Mouse (Mus musculus): Measurements from ENCODE around the gene Cacng6. TPM values are rescaled to one million over a fixed set of nuclear protein-coding genes. Genes with fewer than 3 reads are reported as not detected.

Cacng6 gene
- total and polyA plus RNA-seq, 3 experiments: 0.08 TPM; not detected in 2

DNA sequence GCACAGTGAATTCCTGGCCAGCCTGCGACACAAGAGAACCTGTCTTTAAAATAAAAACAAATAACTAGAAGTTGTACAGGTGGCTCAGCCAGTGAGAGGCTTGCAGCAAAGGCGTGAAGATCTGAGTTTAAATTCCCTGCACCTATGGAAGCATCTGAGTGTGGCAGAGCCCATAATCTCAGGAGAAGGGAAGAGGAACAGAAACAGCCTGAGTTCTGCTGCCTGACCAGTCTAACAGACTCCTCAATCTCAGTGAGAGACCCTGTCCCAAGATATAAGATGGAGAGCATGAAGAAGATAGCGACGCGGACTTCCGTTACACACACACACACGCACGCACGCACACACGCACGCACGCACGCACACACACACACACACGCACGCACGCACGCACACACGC is 36.2 kb upstream of the Cacng6 start:
- TF ChIP-seq KAT2A (conservative IDR thresholded peaks at IDR 0.05; ENCODE audit: low read depth, low read length) (no peak), NRF1 (IDR thresholded peaks at IDR 0.05; ENCODE audit: insufficient read depth, low read depth, low read length, poor library complexity, severe bottlenecking) (no peak), CTCF (IDR thresholded peaks at IDR 0.05 in 2 of 3, conservative IDR thresholded peaks at IDR 0.05 in 1 of 3; ENCODE audit: control insufficient read depth in 1 of 3, insufficient read depth in 1 of 3, low read depth in 2 of 3, low read length in 3 of 3, poor library complexity in 1 of 3, severe bottlenecking in 1 of 3) (no peak), NELFE (IDR thresholded peaks at IDR 0.05; ENCODE audit: low read depth, low read length) (no peak)
- H3K9me3 ChIP-seq (replicated peaks; ENCODE audit: insufficient read depth, low read length): no peaks in the 10 kb centered on the region
- H3K9ac ChIP-seq (ENCODE audit: control insufficient read depth, low read depth, low read length, poor library complexity, severe bottlenecking): no peak overlapping the region
- no peaks in the 10 kb centered on the region for H3K27me3 ChIP-seq (ENCODE audit: control insufficient read depth in 1 of 2, insufficient read depth in 2 of 2, low read length in 2 of 2)
- no peak overlapping the region for H3K4me3 ChIP-seq (ENCODE audit: control insufficient read depth in 1 of 2, insufficient read depth in 1 of 2, low read depth in 2 of 2, low read length in 2 of 2)
- H3K4me1 ChIP-seq (ENCODE audit: control insufficient read depth in 1 of 2, insufficient read depth in 2 of 2, low read length in 2 of 2): peaks cover 0 to 21% of the 10 kb centered on the region in 2 experiments; a peak in 3 of 4 replicates
- peaks cover 16% of the 10 kb centered on the region for H3K79me2 ChIP-seq (ENCODE audit: control insufficient read depth, insufficient read depth, low read length, poor library complexity)
- no peak for DNase-seq (ENCODE audit: low read depth, low spot score)
- H3K36me3 ChIP-seq (ENCODE audit: control insufficient read depth in 1 of 2, insufficient read depth in 2 of 2, low read length in 2 of 2): peaks cover 4 to 23% of the 10 kb centered on the region in 2 experiments
- no peak overlapping the region for H3K27ac ChIP-seq (ENCODE audit: control insufficient read depth, low read depth, low read length)

- Histone ChIP-seq H3K9me3 (replicated peaks; ENCODE audit: insufficient read depth, low read length) (no peaks in the 10 kb centered on the region), H3K79me2 (ENCODE audit: control insufficient read depth, insufficient read depth, low read length, poor library complexity) (peaks cover 16% of the 10 kb centered on the region), H3K4me1 (ENCODE audit: control insufficient read depth in 1 of 2, insufficient read depth in 2 of 2, low read length in 2 of 2) (peaks cover 0 to 21% of the 10 kb centered on the region in 2 experiments; a peak in 3 of 4 replicates), H3K36me3 (ENCODE audit: control insufficient read depth in 1 of 2, insufficient read depth in 2 of 2, low read length in 2 of 2) (peaks cover 4 to 23% of the 10 kb centered on the region in 2 experiments), H3K27me3 (ENCODE audit: control insufficient read depth in 1 of 2, insufficient read depth in 2 of 2, low read length in 2 of 2) (no peaks in the 10 kb centered on the region), H3K9ac (ENCODE audit: control insufficient read depth, low read depth, low read length, poor library complexity, severe bottlenecking) (peak overlapping the region; percentile 50), H3K4me3 (ENCODE audit: control insufficient read depth in 1 of 2, insufficient read depth in 1 of 2, low read depth in 2 of 2, low read length in 2 of 2) (peak overlapping the region; percentile 31 to 40; a peak in 3 of 4 replicates), H3K27ac (ENCODE audit: control insufficient read depth, low read depth, low read length) (peak overlapping the region; percentile 84)
- DNase-seq (ENCODE audit: low read depth, low spot score): peak; percentile 74
- peak; percentile 71 for TF ChIP-seq JUND (IDR thresholded peaks at IDR 0.05; ENCODE audit: low read depth, low read length)
- TF ChIP-seq ZKSCAN1 (IDR thresholded peaks at IDR 0.05; ENCODE audit: low read depth, low read length): no peak
Measured at GRCm38 (mm10) chr7:3388885-3389284, 35.1 kb upstream of the Cacng6 start.

DNA sequence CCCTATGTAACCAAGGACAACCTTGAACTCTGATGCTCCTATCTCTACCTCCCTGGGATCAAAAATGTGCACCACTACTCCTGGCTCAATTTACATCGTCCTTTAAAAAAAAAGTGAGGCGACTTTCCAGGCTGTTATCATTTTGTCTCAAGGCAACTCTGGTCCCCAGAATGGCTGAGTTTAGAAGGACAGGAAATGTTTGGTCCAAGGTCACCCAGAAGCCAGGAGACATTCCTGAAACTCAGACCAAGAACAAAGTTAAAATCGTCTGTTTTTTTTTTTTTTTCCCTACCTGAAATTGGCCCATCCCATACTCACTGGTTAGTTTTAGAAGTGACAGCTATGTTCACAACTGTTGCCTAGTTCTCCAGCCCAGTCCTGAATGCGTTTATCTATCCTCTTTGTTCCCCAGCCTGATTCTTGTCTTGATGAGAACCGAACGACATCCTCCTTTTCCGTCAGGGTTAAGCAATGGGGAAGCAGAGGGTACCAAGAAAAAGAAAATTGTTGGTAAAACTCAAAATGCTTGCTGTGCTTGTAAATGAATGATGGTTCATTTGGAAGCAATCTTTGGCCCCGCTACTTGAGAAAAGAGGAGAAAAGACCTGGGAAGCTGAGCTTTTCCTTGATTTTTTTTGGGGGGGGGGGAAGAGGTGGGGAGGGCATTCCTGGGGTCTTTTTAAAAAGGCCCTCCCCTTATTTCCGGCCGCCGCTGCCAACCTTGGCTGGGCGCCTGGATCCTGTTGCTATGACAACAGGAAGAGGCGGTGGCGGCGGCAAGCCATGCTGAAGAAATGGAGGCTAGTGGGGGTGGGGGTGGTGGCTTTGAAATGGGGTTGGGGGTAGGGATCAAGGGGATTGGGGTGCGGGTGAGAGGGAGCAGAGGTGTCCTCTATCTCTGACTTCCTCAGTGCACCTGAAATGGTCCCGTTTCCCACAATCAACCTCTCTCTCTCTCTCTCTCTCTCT is 34.3 kb upstream of the Cacng6 start:
- Histone ChIP-seq H3K36me3 (ENCODE audit: control insufficient read depth in 1 of 2, insufficient read depth in 2 of 2, low read length in 2 of 2) (peaks cover 4 to 23% of the 10 kb centered on the region in 2 experiments), H3K9ac (ENCODE audit: control insufficient read depth, low read depth, low read length, poor library complexity, severe bottlenecking) (peak overlapping the region; percentile 37), H3K4me1 (ENCODE audit: control insufficient read depth in 1 of 2, insufficient read depth in 2 of 2, low read length in 2 of 2) (peaks cover 0 to 21% of the 10 kb centered on the region in 2 experiments; a peak in 3 of 4 replicates), H3K4me3 (ENCODE audit: control insufficient read depth in 1 of 2, insufficient read depth in 1 of 2, low read depth in 2 of 2, low read length in 2 of 2) (peak overlapping the region; percentile 31 to 33), H3K27ac (ENCODE audit: control insufficient read depth, low read depth, low read length) (peak overlapping the region; percentile 84), H3K9me3 (replicated peaks; ENCODE audit: insufficient read depth, low read length) (no peaks in the 10 kb centered on the region), H3K27me3 (ENCODE audit: control insufficient read depth in 1 of 2, insufficient read depth in 2 of 2, low read length in 2 of 2) (no peaks in the 10 kb centered on the region), H3K79me2 (ENCODE audit: control insufficient read depth, insufficient read depth, low read length, poor library complexity) (peaks cover 16% of the 10 kb centered on the region)
- TF ChIP-seq ELF1 (IDR thresholded peaks at IDR 0.05; ENCODE audit: low read depth, low read length): peak; percentile 45; the same call in 1 of the 2 replicates
- TF ChIP-seq RCOR1 (IDR thresholded peaks at IDR 0.05; ENCODE audit: low read depth, low read length): no peak
- TF ChIP-seq MXI1 (IDR thresholded peaks at IDR 0.05; ENCODE audit: low read depth, low read length): peak; percentile 58; the same call in 1 of the 2 replicates
- TF ChIP-seq EP300 (IDR thresholded peaks at IDR 0.05; ENCODE audit: low read depth in 1 of 2, low read length in 2 of 2): peak in 1 of 2 experiments; percentile 14; a peak in 2 of 4 replicates
- TF ChIP-seq CHD2 (IDR thresholded peaks at IDR 0.05; ENCODE audit: low read length): no peak
- TF ChIP-seq MAZ (IDR thresholded peaks at IDR 0.05; ENCODE audit: low read depth, low read length): peak; percentile 42; the same call in 1 of the 2 replicates
- 0 out of 2 replicates have a peak, but pooled peaks have one; percentile 9 for TF ChIP-seq NELFE (IDR thresholded peaks at IDR 0.05; ENCODE audit: low read depth, low read length)
- TF ChIP-seq SIN3A (IDR thresholded peaks at IDR 0.05; ENCODE audit: low read length): peak; percentile 59; the same call in 1 of the 2 replicates
- TF ChIP-seq TAL1 (IDR thresholded peaks at IDR 0.05; ENCODE audit: low read length): no peak
- 0 out of 2 replicates have a peak, but pooled peaks have one; percentile 25 for TF ChIP-seq TBP (IDR thresholded peaks at IDR 0.05; ENCODE audit: low read depth, low read length)
- TF ChIP-seq ZNF384 (IDR thresholded peaks at IDR 0.05; ENCODE audit: low read depth, low read length): peak; percentile 61
- no peak for TF ChIP-seq POLR2AphosphoS2 (IDR thresholded peaks at IDR 0.05; ENCODE audit: low read length)
- TF ChIP-seq GATA1 (IDR thresholded peaks at IDR 0.05; ENCODE audit: low read depth, low read length): peak; percentile 48; the same call in 1 of the 2 replicates
- DNase-seq (ENCODE audit: low read depth, low spot score): peak; percentile 78

Data from MEL (cell line).